Mouse (Mus musculus): ENCODE measurements at regions not wholly inside any gene's neighbourhood (a gene's known extent, or its start where the extent isn't known, plus 50 kb on each side); places are given as distances from the start of the nearest gene placed in this dataset.

DNA sequence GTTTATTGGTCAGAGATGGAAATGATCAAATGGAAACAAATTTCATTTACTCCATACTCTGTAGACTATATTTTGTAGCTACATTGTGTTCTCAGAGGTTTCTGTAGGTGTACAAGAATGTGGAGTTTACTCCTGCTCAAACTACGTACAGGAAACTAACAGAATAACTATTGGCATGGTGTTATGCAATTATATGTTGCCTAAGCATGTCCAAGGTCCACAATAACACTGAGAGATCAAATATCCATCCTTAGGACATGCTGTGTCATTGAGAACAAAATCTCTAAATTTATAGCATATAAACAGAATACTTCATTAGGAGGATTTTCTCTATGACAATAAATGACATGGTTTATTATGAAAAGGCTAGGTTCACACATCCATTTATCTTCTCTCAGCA, 400.3 kb downstream of the Fam198b start:
- no peak for DNase-seq

DNA sequence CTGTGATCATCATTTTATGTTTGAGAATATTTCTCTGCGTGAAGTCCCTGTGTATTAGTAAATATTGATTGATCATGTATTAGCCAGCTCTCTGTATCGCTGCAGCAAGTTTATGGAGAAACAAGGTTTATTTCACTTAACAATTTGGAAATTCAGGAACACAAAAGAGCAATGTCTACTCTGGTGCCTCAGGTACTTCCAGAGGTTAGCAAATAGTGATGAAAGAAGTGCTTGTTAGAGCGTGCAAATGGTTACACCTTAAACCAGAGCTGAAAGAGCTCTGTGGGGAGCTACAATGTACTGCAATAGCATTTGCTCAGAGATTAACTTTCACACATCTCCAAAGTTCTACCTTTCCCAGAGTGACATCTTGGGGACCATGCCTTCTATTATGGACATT, 400.9 kb downstream of the Fam198b start:
- no peak for DNase-seq

DNA sequence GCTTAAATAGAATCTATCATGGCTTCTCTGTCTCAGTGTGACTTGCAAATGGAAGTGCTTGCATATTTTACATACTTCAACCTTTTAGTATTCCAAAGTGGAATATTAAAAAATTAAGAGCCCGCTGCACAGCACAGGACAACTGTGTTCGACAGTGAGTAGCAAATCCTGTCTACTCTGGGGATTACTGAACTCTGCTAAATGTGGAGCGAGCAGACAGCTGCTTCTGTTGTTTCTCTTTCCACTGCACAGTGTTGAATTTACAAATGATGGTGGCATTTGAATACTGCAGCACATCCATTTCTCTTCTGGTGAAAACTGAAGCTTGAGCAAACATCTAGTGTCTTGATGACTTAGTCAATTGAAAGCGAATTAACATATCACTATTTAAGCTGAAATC, 409.2 kb downstream of the Fam198b start:
- DNase-seq = no peak

DNA sequence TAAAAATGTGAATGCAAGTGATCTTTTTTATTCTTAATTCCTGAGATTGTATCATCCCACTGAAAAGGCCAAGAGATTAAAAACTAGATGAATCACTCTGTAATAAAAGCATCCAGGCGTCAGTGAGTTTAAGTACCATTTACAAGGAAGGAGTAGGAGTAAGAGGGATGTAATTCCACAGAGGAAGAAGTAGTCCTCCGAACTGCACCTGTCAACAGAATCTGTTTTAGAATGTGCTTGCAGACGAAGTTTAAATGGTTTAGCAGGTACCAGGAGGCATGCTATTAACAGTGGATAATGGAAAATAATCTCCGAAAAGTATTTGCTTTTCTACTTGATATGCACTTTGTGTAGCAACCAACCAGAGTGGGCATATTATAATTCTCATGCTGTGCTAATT, 423.3 kb downstream of the Fam198b start:
- no peak for DNase-seq

DNA sequence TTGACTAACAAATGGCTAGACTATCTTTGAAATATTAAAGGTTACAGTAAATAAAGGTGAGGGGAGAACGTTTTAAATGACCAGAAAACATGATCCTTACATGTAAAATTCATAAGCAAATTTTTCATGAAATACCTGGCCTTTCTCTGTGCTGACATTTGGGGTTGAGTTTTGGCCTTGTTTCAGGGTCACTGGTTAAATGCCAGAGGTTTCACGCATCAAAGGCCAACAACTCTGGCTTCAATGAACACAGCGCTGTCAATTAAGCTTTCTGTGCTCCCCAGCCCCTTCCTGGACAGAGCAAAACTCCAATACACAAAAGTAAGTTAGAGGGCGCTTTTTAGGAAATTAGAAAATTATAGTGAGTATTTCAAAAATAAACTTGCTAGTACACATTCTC, 425.6 kb downstream of the Fam198b start:
- no peak for DNase-seq

DNA sequence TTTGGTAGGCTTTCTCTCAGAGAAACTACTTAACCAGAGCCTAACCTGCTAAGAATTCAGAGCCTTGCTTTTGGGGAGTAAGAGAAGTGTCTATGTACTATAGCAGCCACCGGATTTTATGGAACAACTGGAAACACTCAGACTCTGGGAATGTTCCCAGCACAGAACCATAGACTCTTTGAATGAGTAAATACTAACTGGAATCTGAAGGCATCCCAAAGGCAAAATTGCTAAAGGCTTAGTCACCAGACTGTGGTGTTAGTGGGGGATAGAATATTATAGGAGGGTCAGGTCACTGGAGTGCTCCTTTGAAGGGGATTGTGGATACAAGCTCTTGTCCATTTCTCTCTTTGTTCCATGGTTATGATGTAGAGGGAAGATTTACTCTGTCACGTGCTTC, 427.4 kb downstream of the Fam198b start:
- no peak for DNase-seq

DNA sequence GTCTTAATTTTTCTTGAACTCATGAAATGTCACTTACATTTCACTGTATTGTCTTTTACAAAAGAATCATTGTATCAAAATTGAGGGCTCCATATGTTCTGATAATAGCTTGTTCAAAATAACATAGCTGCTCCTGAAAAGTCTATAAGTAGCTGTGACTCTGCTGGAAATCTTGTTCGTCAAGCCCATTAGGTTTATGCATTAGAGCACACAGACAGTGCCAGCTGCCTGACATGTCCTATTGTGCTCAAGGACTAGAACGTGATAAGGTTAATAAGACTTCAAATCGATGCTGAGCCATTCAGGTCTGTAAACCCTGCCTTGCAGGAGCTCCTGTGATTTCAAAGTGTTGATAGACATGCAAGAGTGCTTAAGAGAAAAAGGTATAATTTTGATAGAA, 438.0 kb downstream of the Fam198b start:
- DNase-seq = no peak

DNA sequence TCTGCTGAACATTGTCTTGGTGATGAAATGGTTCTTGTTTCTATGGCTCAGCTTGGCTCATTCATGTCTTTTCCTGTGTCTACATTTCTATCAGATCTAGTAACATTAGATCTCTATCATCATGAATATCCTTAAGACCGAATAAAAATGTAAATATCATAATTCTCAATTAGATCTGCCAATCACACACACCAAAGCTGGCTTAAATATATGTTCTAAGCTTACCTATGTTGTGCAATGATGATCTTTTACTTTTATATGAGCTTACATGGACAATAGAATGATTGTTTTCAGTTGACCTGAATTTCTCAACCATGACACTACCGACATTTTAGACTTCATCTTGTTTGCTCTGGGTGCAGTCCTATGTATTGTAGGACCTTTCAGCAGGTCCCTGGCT, 440.4 kb downstream of the Fam198b start:
- DNase-seq = no peak

DNA sequence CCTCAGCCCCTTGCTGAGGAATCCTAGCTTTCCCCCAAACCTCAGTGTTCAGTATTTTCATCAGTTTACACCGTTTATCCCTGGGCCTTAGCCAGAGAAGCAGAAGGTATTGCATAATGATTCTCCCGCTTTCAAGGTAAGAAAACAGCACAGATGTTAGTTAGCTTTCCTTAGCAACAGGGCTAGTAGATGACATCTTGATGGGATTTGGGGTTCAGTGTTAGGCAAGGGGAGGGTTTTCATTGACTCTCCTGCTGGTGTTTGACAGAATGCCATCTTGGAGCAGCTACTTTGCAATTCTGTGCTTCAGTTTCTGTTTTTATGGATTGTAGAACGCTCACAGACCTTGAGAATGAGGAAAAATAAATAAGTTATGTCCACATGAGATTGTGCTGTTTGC, 447.4 kb downstream of the Fam198b start:
- DNase-seq = no peak

DNA sequence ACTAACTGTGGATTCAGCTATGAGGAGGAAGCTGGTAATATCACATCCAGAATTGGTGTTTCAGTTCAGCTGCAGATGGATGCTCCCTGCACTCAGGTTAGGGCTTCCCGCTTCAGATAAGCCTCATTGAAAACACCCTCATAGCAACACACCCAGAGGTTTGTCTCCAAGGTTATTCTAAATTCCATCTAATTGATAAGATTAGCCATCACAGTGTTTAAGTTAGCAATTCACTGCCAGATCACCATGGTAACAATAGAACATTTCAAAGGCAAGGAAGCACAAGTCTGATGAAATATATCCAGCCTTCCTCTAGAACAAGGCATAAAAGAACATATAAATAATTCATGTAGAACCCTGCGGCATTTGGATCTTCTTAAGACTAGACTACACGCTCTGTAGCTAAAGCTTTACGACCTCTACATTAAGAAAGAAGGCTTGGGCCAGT, 450.1 kb downstream of the Fam198b start:
- DNase-seq = no peak

DNA sequence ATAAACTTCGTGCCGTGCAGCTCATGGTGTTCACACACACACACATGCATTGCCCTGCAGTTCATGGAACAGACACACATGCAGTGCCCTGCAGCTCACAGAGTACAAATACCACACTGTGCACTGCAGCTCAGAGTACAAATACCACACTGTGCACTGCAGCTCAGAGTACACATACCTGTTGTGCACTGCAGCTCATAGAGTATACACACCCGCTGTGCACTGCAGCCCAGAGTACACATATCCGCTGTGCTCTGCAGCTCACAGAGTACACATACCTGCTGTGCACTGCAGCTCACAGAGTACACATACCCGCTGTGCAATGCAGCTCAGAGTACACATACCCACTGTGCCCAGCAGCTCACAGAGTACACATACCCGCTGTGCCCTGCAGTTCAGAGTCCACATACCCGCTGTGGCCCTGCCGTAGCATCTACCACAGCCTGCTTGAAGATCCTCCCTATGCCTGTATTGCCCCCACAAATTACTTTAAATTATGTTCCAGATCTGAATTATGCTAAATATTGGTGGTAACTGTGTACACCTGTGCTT, 451.9 kb downstream of the Fam198b start:
- no peak for DNase-seq

DNA sequence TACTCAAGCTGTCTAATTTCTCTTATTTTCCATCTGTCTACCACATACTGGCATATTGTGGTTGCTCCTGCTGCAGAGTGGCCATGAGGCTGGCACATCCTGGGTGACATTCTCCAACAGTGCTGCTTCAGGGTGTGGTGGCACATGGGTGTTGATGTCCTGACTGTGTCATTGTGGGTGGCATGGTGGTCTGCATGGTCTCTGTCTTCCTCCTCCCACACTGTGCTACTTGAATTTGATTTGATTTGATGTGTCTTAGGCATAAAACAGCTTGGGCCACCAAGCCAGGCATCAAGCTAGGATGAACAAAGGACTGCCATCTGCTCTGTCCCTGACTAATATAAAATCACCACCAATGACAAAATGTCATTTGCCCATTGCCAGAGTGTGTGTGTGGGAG, 434.7 kb downstream of the Gria2 start:
- DNase-seq = no peak

DNA sequence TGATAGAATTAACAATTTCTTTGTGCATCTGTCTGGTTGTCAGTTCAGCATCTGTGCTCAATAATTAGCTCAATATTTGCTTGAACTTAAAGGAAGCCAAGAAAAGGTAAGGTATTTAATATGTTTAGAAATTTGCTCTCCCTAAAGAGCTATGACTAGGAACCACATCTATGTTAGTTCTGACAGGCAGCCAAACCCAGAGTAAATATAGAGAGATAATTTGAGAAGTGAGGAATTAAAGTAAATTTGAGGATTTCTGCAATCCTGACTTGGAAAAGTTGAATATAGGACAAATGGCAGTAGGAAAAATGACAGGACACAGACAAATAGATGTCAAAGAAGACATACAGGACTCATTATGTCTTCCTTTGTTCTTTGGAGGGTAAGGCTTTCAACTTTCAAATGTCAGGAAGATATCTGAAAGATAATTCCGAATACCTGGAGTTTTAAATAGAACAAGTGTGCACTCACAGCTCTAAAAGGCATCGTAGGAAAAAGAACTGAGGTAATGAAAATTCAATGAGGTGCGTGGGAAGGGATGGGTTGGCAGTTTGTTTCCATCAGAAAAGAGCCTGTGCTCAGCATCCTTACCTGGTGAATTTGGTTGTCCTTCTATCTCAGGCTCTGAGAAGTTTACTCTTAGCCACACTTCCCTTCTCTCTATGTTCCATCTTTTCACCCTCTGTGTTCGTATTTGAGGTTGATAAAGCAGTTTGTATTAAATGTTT, 433.3 kb downstream of the Gria2 start:
- no peak for DNase-seq

DNA sequence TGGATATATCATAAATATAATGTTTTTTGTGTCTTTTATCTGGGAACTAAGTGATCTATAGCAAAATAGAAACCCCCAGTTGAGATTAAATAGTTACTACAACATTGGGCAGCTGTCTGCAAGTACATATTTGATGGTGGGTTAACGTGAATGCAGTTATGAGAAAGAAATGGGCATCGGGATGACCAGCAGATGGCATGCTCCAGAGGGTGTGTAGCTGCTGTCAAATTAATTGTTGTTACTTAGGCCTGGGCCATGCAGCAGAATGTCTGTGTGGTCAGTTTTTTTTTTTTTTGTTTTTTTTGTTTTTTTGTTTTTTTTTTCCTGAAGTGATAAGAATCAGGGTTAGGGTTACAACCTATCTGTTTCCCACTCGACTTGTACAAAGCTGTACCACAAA, 430.2 kb downstream of the Gria2 start:
- no peak for DNase-seq

DNA sequence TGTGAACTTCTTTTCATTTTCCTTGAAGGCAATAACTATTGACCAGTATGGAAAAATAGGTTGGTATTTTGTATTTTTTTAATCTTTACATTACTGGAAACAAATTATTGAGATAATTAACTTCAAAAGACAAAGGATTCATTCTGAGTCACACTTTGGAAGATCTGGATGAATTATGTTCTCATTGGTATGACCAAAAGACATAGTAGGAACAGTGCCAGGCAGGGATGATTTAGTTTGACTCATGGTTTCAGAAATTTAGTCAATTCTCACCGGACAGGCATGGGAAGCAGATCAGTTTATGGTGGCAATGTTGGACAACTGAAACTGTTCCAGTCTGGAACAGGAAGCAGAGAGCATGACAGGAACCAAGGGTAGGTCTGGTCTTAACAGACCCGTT, 416.6 kb downstream of the Gria2 start:
- DNase-seq = no peak

DNA sequence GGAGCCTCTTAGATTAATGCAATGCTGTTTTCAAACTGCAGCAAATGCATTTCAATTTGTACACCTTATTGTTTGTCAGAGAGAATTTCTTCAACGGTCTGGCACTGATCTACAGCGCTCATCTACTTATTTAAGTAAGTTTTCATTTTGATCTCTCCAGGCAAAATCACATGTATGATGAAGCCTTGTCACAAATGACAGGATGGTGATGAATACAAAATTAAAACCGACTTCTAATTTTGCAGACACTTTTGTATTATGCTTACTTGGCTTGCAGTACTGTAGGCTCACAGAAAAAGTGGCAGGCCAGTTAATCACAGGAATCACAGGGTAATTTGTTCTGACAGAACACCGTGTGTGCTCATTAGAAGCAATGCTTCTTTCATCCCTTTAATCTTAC, 406.4 kb downstream of the Gria2 start:
- DNase-seq = no peak

DNA sequence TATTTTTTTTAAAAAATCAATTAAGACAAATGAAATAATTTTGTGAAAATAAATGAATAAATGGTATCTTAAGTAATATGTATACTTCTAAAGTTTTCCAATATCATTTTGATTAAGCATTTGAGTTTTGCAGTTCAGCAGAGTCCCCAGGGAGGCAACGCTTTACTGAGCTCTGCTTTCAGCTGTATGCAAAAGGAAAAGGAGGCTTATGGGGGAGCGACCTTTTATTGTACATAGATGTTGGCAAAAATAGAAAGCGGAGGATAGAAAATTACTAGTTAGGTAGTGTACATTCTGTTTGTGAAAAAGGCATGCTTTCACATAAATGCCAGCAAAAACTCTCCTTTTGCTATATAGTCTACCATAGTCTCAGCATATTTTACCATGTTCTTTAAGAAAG, 382.2 kb downstream of the Gria2 start:
- DNase-seq = no peak

DNA sequence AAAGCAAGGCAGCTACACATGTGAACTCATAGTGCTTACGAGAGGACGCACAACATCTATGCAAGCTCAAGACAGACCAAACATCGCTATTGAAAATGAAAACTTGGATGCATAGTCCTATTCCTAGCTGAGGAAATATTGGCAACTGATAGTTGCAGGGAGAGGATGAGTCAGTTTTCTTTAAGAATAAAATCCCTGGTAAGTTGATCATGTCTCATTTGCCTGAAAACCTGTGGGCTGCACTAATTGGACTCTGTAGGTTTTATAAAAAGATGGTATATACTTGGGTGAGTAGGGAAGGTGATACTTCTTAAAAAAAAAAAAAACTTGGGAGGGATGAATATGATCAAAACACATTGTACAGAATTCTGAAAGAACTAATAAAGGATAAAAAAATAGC, 381.2 kb downstream of the Gria2 start:
- DNase-seq = no peak

DNA sequence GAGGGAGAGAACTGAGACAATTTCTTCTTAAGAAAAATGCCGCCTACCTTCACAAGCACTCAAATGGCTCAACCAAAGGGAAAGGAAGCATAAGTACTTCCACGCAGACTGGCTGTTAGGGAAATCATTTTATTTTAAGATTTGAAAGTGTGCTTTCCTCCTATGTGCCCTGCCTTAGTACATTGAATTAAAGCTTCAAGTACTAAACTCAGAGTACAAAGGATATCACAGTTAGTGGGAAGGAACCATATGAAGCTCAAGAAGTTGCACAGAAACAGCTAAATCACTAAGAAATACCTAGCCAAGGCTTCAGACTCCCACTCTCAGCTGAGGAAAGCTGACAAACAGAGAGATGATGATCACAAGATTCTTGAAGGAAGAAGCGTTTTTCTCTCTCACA, 380.5 kb downstream of the Gria2 start:
- DNase-seq = no peak

DNA sequence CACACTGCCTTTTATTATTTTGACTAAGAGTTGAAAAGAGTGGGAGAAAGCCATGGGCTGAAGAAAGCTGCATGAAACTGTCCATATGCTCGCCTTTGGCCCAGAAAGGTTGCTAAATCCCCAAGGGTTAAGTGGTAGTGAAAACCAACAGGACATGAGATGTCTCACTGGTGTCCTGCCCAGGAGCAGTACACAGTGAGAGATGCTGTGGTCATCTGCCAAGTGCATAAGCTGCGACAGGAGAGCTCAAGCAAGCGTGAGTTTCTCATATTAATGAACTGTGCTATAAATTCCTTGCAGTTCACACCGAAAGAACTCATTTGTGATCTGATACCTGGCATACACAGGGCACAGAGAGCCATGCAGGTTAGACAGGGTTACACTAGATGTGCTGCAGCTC, 380.0 kb downstream of the Gria2 start:
- DNase-seq = no peak

All from thymus, postnatal 36 days (tissue).